Mouse (Mus musculus) limb, embryonic 15.5 days (tissue): ENCODE data around the gene Hnrnpl. TPM values are rescaled to one million over a fixed set of nuclear protein-coding genes. Genes with fewer than 3 reads are reported as not detected.
A peak's percentile ranks its signal among the peaks of the same experiment; 100 is the strongest.
"Not testable (repeated sequence)": the region's sequence is repeated elsewhere in the genome, so short reads cannot be mapped to it uniquely, and the experiment has no call there.

Source experiments
- ATAC-seq: fragments of 200-750 bp; cut with Nextera tagmentation; 2 replicates; pipeline ENCODE4 v1.8.0; 2017; ENCODE audit warnings: low read depth, moderate TSS enrichment; ENCODE audit not compliant: insufficient number of reproducible peaks, low FRiP score, low TSS enrichment
- H3K27ac ChIP-seq: fragments of 300-500 bp; sonication (generic); 2 replicates; pipeline ENCODE4 v1.5.1; 2015; ENCODE audit warnings: moderate library complexity, mild to moderate bottlenecking, inconsistent platforms
- H3K27me3 ChIP-seq: fragments of 300-500 bp; sonication (generic); 2 replicates; pipeline ENCODE4 v1.6.1; 2015; ENCODE audit warnings: inconsistent platforms
- H3K36me3 ChIP-seq: fragments of 300-500 bp; sonication (generic); 2 replicates; pipeline ENCODE4 v1.6.1; 2015; ENCODE audit warnings: inconsistent platforms
- H3K4me1 ChIP-seq: fragments of 300-500 bp; sonication (generic); 2 replicates; pipeline ENCODE4 v1.6.1; 2015; ENCODE audit warnings: inconsistent platforms
- H3K4me2 ChIP-seq: fragments of 300-500 bp; sonication (generic); 2 replicates; pipeline ENCODE4 v1.6.1; 2015; ENCODE audit warnings: mild to moderate bottlenecking, inconsistent platforms
- H3K4me3 ChIP-seq: fragments of 300-500 bp; sonication (generic); 2 replicates; pipeline ENCODE4 v1.5.1; 2015; ENCODE audit warnings: mild to moderate bottlenecking, inconsistent platforms
- H3K9ac ChIP-seq: fragments of 300-500 bp; sonication (generic); 2 replicates; pipeline ENCODE4 v1.6.1; 2015; ENCODE audit warnings: inconsistent platforms
- H3K9me3 ChIP-seq: fragments of 300-500 bp; sonication (generic); 2 replicates; pipeline ENCODE4 v1.6.1; 2016; ENCODE audit warnings: inconsistent platforms
- WGBS: fragments of 180-500 bp; shearing (Covaris S2); methylation state at CpG from one replicate; pipeline ENCODE4 v1.1.7; 2015; 5-methylcytosine and 5-hydroxymethylcytosine counted together
- polyA plus RNA-seq: library from polyadenylated mRNA; unstranded; fragments of >200 nt; fragmentation: Nextera tagmentation; extraction: Ambion mirVana; gene quantifications from 2 replicates; pipeline ENCODE4 v1.2.1, GENCODE M21; 2015

The Hnrnpl gene
- polyA plus RNA-seq, 1 experiment from 2014 or later: 221 TPM

GRCm38 (mm10) chr7:28867508-28868340 lies 59.4 kb downstream of the Hnrnpl start:
- H3K9ac ChIP-seq, H3K27me3 ChIP-seq, H3K9me3 ChIP-seq, H3K36me3 ChIP-seq: not testable (repeated sequence)
- 0 out of 2 replicates have a peak, but pooled peaks have one; percentile 42 for ATAC-seq
- Histone ChIP-seq H3K4me3 (peak overlapping the region; percentile 19; the same call in 1 of the 2 replicates), H3K4me1 (peaks cover 38% of the 10 kb centered on the region), H3K27ac (peak overlapping the region; percentile 40), H3K4me2 (0 out of 2 replicates have a peak overlapping the region, but pooled peaks have one; percentile 24)
- WGBS: 28% methylated on average over 23 of the region's 23 CpGs

GRCm38 (mm10) chr7:28870901-28871664 lies 62.7 kb downstream of the Hnrnpl start:
- Histone ChIP-seq H3K4me1 (peaks cover 14% of the 10 kb centered on the region), H3K27ac (no peak overlapping the region), H3K27me3 (no peaks in the 10 kb centered on the region), H3K36me3 (no peaks in the 10 kb centered on the region), H3K4me3 (no peak overlapping the region), H3K9ac (no peak overlapping the region), H3K9me3 (no peaks in the 10 kb centered on the region), H3K4me2 (no peak overlapping the region)
- 84% methylated on average over 24 of the region's 24 CpGs for WGBS
- no peak for ATAC-seq

Other genes with a start within 250 kb of the Hnrnpl start
- gene Samd4b, start 210.4 kb upstream of the Hnrnpl start, polyA plus RNA-seq: 26.3 and 28.3 TPM in 2 replicates
- 33.7 and 34.9 TPM in 2 replicates for gene Pak4, start 210.4 kb upstream of the Hnrnpl start, polyA plus RNA-seq
- 1.8 and 1.9 TPM in 2 replicates for gene Acp7, start 177.2 kb upstream of the Hnrnpl start, polyA plus RNA-seq
- 6.2 and 7.2 TPM in 2 replicates for gene Fbxo27, start 115.7 kb upstream of the Hnrnpl start, polyA plus RNA-seq
- 27.2 and 37.3 TPM in 2 replicates for gene Fbxo17, start 91.7 kb upstream of the Hnrnpl start, polyA plus RNA-seq
- gene Mrps12, start 66.7 kb upstream of the Hnrnpl start, polyA plus RNA-seq: 112 and 125 TPM in 2 replicates
- gene Sars2, start 66.5 kb upstream of the Hnrnpl start, polyA plus RNA-seq: 20.1 and 24.1 TPM in 2 replicates
- gene Ccer2, start 52.4 kb upstream of the Hnrnpl start, polyA plus RNA-seq: 0.82 and 1.9 TPM in 2 replicates
- 79.8 and 96.9 TPM in 2 replicates for gene Sirt2, start 41.8 kb upstream of the Hnrnpl start, polyA plus RNA-seq
- 41.5 and 49.2 TPM in 2 replicates for gene Nfkbib, start 41.0 kb upstream of the Hnrnpl start, polyA plus RNA-seq
- 4.7 and 5.6 TPM in 2 replicates for gene Rinl, start 19.6 kb upstream of the Hnrnpl start, polyA plus RNA-seq
- 217 and 232 TPM in 2 replicates for gene Ech1, start 16.7 kb downstream of the Hnrnpl start, polyA plus RNA-seq
- 11.6 and 13.8 TPM in 2 replicates for gene Lgals4, start 25.3 kb downstream of the Hnrnpl start, polyA plus RNA-seq
- 171 and 257 TPM in 2 replicates for gene Lgals7, start 55.3 kb downstream of the Hnrnpl start, polyA plus RNA-seq
- gene Capn12, start 72.9 kb downstream of the Hnrnpl start, polyA plus RNA-seq: 0.97 and 1.3 TPM in 2 replicates
- 347 and 359 TPM in 2 replicates for gene Actn4, start 153.8 kb downstream of the Hnrnpl start, polyA plus RNA-seq
- 372 and 387 TPM in 2 replicates for gene Eif3k, start 173.3 kb downstream of the Hnrnpl start, polyA plus RNA-seq
- gene Map4k1, start 173.5 kb downstream of the Hnrnpl start, polyA plus RNA-seq: 7.2 and 7.6 TPM in 2 replicates